Comparison of ENCODE assay signal across 8 mouse cellular contexts in genomic region chr7:113368746-113369619, GRCm38 (mm10). TPM values are rescaled to one million over a fixed set of nuclear protein-coding genes. Genes with fewer than 3 reads are reported as not detected.
DNase-seq lines count a peak whose midpoint lies in the region; ATAC-seq lines count a peak whose summit lies in the region.

Btbd10 (minus strand) TSS chr7:113369392.

- H3K27ac ChIP-seq in heart, embryonic 10.5 days: peak within 1 kb of the TSS; percentile 94
- peak within 1 kb of the TSS; percentile 96 for H3K27ac ChIP-seq in kidney, embryonic 15.5 days

- H3K9ac ChIP-seq in kidney, embryonic 15.5 days: peak within 1 kb of the TSS; percentile 84

- H3K4me2 ChIP-seq in kidney, embryonic 15.5 days: peak within 1 kb of the TSS; percentile 93

- no peaks in the 10 kb centered on the region for H3K9me3 ChIP-seq in heart, embryonic 10.5 days
- no peaks in the 10 kb centered on the region for H3K9me3 ChIP-seq in kidney, embryonic 15.5 days (replicated peaks)

- peaks cover 4% of the 10 kb centered on the region; the same call in 1 of the 2 replicates for H3K4me1 ChIP-seq in heart, embryonic 10.5 days
- peaks cover 14% of the 10 kb centered on the region for H3K4me1 ChIP-seq in kidney, embryonic 15.5 days

- H3K27me3 ChIP-seq in heart, embryonic 10.5 days (ENCODE audit: insufficient read depth, poor library complexity, severe bottlenecking): peaks cover 4% of the 10 kb centered on the region
- no peaks in the 10 kb centered on the region; the same call in 1 of the 2 replicates for H3K27me3 ChIP-seq in kidney, embryonic 15.5 days

- no peaks in the 10 kb centered on the region for H3K36me3 ChIP-seq in heart, embryonic 10.5 days
- 0 out of 2 replicates have a peak, but pooled peaks cover 2% of the 10 kb centered on the region for H3K36me3 ChIP-seq in kidney, embryonic 15.5 days

- under 1% methylated on average over 64 of the region's 64 CpGs for WGBS in heart, embryonic 10.5 days
- WGBS in kidney, embryonic 15.5 days: under 1% methylated on average over 64 of the region's 64 CpGs

- peak within 1 kb of the TSS; percentile 92 for H3K4me3 ChIP-seq in heart, embryonic 10.5 days
- H3K4me3 ChIP-seq in kidney, embryonic 15.5 days (replicated peaks): peak within 1 kb of the TSS; percentile 95

- DNase-seq in B cell, adult 2 months: peak; percentile 98
- peak; percentile 99 for DNase-seq in brain, adult 2 months (ENCODE audit: low read depth, low spot score)
- peak; percentile 99 for DNase-seq in heart, embryonic 10.5 days (ENCODE audit: low spot score)
- DNase-seq in liver: peak; percentile 99
- DNase-seq in spleen, postnatal 4 days (ENCODE audit: low spot score in 2 of 2): peak; percentile 98

- ATAC-seq in erythroblast, adult 5-6 weeks (replicated peaks; ENCODE audit: low FRiP score, poor library complexity, severe bottlenecking): peak; percentile 95
- ATAC-seq in kidney, embryonic 15.5 days (replicated peaks; ENCODE audit: low FRiP score): peak; percentile 99
- peak; percentile 98 for ATAC-seq in monocyte, adult 5-6 weeks (replicated peaks; ENCODE audit: insufficient number of reproducible peaks, low FRiP score, low TSS enrichment, poor library complexity, severe bottlenecking)

RNA-seq across cellular contexts. Expression of gene Btbd10, which starts in this region (rescaled TPM):
- total RNA-seq in erythroblast, adult 5-6 weeks (2015; ENCODE audit: low replicate concordance): 9.2 and 10.2 TPM in 2 replicates
- 10.6 and 11.5 TPM in 2 replicates for total RNA-seq in erythroblast, adult 5-6 weeks (2017; ENCODE audit: low replicate concordance)
- polyA plus RNA-seq in heart, embryonic 10.5 days (2016; fragmentation: Nextera tagmentation; extraction: Ambion mirVana): 21.6 and 26.9 TPM in 2 replicates
- polyA plus RNA-seq in kidney, embryonic 15.5 days (2015; fragmentation: Nextera tagmentation; extraction: Ambion mirVana): 21.9 and 22.2 TPM in 2 replicates
- total RNA-seq in monocyte, adult 5-6 weeks (2017): 35.7 to 44.4 TPM (median 35.9 TPM) in 3 replicates

Comparison
In these comparisons a context has a peak if more than half of its experiments do, and no peak if none do; other contexts are left out.
1. Peak in every context shown above with its lines: DNase-seq, ATAC-seq, H3K4me3 ChIP-seq and H3K27ac ChIP-seq.